Mouse (Mus musculus): Measurements from ENCODE around the gene Kcnk6.
A peak's percentile ranks its signal among the peaks of the same experiment; 100 is the strongest.
"Not testable (repeated sequence)": the region's sequence is repeated elsewhere in the genome, so short reads cannot be mapped to it uniquely, and the experiment has no call there.

Gene Kcnk6

DNA sequence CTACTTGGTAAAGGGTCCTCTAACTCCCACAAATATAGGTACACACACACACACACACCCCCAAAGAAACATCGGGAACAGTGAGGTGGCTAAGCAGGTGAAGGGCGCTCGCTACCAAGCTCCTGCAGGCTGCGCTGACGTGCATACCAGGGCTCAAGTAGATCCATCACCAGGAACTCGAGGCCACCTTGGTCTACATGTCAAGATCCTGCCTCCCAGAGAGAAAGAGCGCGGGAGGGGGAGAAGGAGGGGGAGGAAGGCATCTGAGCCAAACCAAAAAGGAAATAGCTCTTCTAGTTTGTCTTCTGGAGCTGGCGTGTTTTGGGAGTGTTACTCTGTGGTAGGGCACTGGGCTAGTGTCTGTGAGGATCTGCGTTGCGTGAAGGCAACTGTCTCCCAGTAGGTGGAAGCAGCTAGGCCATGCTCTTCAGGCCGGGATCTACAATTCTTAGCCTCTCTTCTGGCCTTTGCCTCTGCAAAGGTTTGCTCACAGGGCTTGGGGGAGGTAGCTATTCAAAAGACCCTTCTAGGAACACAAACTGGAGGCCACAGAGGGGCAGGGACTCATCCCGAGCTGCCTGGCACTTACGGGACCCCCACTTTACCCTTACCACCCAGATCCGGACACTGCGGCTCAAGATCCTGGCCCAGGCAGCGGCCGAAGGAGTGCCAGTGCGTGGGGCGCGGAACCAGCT, 14.5 kb upstream of the Kcnk6 start:
- DNase-seq (ENCODE audit: low read depth, low spot score), result no peak

DNA sequence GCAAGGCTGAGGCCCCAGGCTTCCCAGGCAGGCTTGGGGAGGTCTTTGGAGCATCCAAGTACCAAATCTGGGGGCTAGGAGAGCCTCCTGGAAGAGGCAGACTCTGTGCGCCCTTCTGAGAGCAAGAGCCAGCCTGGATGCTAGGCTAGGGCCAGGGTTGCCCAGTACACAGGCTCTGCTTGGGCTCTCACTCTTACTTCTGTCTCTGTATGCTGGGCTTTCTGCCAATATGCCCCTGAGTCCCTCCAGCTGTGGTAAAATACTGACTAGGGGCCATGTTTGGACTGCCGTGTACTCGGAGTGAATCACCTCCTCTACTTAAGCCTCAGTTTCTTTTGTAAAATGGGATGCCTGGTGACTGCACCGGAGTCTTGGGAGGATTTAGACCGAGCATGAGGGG, 13.7 kb upstream of the Kcnk6 start:
- DNase-seq (ENCODE audit: low read depth, low spot score), result no peak

DNA sequence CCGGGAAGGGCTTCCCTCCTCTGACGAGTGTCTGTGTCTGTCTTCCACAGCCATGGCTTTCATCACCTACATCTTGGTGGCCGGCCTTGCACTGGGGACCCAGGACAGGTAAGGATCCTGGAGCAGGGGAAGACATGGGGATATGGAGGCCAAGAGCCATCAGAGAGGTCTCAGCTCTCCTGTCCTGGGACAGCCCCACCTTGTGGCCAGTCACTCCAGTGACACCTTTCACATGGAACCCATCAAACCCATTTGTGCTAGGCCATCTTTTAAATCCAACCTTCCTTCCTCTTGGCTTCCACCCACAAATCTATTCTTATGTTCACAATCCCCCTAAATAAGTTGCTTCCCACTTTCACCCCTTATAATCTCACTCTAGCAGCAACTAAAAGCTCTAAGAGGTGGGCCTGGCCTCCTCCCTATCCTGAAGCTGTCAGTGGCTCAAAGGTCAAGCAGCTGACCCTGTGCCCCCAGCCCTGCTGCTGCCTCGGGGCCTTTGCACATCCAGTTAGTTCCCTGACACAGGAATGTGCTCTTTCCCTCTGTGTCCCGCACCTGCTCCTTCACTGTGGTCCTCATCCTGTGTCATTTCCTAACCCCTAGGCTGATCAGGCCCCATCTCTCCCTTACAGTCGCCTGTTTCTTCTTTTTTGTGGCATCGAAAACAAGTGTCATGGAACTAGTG, 12.6 kb upstream of the Kcnk6 start:
- DNase-seq (ENCODE audit: low read depth, low spot score), result no peak

DNA sequence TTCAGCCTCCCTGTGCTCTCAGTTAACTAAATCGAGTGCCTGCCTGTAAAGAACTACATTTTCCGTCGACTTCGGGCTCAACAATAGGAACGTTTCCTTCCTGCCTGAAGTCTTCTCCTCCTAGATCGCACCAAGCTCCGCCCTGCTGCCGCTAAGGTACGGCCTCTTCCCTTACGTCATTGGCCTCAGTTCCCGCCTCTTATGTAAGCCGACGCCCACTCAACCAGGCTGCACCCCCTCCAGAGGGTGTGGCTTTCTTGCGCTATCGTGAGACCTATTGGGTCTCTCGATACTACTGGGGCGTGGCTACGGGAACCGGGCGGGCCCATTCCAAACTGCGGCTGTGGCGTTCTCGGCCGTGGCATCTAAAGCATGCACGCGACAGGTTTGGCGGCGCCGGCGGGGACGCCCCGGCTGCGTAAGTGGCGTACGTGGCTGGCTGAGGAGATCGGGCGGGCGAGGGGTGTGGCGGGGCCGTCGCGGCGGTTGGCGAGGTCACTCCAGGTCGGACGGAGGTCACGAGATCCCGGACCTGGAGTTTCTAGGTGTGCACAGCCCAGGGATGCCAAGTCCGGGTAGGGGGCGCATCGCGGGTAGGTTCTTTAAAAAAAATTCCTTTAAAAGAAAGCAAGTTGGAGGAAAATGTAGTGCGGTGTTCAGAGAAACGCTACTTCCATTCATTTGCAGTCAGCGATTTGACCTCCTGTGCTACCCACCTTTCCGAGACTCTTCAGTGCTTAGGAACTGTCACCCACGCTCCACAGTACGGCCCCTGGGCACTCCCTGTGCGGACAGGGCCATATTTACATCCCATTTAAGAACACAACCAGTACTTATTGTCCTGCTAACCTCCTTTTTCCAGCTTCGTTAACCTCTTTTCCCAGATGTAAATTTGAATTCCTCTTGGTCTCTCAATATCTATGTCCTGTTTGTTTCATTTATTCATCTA, 6.0 kb upstream of the Kcnk6 start, which contains the start of gene Yif1b:
TSS of gene Yif1b (plus strand) at position 311 of the 949 bp plus-strand sequence.
- peak; percentile 97 for DNase-seq (ENCODE audit: low read depth, low spot score)

DNA sequence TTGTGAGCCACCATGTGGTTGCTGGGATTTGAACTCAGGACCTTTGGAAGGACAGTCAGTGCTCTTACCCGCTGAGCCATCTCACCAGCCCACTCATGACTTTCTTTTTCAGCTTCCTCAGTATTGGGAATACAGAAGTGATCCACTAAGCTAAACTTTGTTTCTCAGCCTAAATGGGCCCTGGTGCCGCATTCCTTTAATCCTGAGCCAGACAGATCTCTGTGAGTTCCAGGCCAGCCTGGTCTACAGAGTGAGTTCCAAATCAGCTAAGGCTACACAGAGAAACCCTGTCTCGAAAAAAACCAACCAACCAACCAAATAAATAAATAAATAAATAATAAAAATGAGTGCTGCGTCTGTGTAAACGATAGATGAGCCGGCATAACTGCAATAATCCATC, 5.3 kb upstream of the Kcnk6 start:
- not testable (repeated sequence) for DNase-seq (ENCODE audit: low read depth, low spot score)

DNA sequence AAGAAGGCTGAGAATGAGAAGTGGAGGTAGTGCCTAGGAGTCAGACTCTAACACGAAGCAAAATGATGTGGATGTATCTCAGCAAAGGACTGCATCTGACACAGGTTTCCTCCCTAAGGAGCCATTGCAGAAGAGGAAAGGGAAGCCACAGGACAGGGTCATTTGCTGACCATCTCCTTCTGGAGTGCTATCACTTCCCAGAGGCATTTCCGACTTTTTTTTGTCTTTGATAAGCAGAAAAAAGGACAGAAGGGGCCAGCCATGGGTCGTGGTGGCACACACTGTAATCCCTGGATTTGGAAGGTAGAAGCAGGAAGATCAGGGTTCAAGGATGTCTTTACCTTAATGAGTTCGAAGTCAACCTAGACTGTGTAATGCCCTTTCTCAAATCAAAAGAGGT, 4.3 kb upstream of the Kcnk6 start:
- DNase-seq (ENCODE audit: low read depth, low spot score), result no peak

DNA sequence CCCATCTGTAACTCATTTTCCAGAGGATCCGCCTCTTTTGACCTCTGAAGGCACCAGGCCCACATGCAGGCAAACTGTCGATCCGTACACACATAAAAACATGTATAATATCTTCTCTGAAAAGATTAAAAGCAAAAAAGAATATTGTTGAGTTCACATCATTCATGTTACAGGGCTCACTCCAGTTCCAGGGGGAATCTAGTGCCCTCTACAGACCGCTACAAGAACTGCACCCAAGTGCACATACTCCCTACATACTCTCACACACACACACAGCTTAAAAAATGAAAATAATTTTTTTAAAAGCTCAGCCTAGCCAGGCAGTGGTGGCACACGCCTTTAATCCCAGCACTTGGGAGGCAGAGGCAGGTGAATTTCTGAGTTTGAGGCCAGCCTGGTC, 2.3 kb upstream of the Kcnk6 start:
- DNase-seq (ENCODE audit: low read depth, low spot score), result no peak

DNA sequence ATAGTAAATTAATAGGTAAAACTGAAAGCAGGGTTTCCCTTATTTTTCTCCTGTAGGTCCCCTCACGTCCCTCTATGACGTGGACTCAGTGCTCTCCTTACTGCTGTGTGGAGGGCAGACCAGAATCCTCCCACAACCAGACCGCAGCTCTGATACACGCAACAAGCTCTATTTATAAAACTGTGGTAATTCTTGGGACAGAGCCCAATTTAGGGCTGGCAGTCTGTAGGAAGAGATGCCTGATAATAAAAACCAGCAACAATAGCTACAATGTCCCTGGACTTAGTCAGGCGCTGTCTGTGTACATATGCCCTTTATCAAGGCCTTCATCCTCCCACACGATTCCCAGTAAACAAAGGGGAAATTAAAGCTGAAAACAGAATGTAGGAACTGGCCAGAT, 1.4 kb upstream of the Kcnk6 start:
- DNase-seq (ENCODE audit: low read depth, low spot score), result no peak

DNA sequence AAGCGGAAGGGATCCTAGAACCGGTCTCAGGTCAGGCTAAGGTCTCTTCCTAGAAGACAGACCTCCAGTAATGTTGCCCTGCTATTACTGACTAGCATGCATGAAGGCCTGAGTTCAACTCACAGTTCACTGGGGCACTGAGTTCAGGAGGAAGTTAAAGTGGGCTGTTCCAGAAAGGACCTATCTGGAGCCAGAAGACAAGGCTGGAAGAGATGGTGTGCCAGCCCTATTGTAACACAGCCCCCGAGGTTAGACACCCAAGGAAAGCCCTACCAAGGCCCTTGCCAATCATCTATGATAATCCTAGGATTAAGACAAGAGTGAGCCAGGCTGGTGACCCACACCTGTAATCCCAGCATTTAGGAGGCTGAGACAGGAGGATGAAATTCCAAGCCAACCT, 798 bp downstream of the Kcnk6 start:
- DNase-seq (ENCODE audit: low read depth, low spot score), result no peak

DNA sequence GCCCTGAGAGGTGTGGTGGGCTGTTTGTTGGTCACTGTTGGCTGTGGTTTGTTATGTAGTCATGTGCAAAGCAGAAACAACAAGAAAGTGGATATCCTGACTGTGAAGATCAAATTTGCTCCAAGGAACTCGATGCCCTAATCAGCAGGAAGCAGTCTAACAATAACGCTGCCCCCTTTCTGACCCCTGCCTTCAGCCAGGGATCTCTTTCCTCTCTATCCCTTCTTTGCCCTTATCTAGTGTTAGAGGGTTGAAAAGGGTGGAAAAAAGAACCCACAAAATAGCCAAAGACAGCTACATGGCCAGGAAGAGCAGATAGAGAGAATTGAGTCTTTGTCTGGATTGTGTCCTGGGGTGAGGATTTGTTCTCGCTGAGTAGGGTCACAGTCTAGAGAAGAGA, 1.8 kb downstream of the Kcnk6 start:
- no peak for DNase-seq (ENCODE audit: low read depth, low spot score)

DNA sequence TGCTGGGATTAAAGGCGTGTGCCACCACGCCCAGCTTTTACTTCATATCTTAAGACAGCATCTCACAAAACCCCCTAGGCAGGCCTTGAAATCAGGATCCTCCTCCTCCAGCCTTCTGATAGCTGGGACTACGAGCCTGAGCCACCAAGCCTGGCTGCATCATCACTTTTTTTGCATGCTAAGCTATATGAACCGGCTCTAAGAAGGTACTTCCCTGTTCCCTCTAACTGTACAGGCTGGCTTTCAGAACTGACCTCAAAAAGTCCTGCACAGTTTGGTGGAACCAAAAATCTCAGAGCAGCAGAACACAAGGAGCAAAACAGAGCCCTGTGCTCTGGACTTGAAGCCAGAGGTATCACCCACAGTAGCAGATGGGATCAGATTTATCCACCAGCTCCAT, 4.1 kb downstream of the Kcnk6 start:
- DNase-seq (ENCODE audit: low read depth, low spot score), result no peak

DNA sequence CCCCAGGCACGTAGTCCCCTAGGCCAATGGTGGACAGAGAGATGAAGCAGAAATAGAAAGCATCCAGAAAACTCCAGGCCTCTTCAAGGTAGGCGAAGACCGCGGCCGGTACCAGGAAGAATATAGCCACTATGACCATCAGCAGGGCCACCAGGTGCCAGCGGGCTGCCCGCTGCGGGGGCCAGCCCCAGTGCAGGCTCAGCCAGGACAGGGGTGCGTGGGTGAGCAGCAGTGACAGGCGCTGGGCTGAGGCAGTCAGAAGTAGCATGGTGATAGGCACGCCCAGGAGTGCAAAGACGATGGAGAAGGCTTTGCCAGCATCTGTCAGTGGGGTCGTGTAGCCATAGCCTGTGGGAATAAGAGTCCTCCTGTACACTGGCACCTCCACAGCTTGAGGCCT, 6.8 kb downstream of the Kcnk6 start:
- no peak for DNase-seq (ENCODE audit: low read depth, low spot score)

DNA sequence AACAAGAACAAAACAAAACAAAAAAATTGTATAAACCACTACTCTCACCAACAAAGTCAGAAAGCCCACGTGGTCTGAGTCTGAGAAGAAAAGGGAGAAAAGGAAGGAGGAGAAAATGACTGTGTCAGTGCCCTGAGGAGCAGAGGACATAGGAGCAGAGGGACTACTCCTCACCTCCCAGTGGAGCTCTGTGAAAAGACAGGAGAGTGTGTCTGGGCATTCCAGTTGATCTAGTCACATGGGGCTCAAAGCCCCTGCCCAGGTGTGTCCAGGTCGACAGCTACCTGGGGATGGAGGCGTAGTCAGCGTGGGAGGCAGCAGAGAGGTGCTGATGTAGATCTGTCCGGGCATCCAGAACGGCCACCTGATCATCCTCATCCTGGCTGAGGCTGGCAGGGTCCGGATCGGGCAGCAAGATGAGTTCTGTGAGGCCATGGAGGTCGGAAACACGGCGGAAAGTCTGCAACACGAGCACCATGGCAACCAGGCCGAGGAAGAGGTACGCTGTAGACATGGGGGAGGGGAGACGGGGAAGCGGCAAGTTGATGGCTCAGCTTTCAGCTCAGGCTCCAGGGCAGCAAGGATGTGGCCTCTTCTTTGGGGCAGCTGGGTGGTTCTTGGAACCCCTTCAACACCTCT, 7.4 kb downstream of the Kcnk6 start:
- DNase-seq (ENCODE audit: low read depth, low spot score), result no peak

DNA sequence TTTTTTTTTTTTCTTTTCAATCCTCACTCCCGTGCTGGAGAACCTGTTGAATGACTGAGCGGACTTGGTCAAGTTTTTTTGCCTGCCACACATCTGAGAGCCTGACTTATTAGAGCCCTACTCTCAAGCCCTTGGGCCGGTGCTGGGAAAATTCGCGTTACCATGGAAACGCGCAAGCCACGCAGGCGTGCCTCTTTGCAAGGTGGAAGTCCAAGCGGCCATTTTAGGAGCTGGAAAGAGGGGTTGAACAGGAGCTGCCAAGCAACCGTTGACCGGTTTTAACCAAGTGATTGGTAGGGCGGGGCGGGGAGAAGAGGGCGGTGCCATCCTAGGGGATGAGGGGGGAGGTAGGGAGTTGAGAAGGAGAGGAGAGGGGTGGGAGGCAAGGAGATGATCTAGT, 17.5 kb downstream of the Kcnk6 start:
- DNase-seq (ENCODE audit: low read depth, low spot score), result no peak

DNA sequence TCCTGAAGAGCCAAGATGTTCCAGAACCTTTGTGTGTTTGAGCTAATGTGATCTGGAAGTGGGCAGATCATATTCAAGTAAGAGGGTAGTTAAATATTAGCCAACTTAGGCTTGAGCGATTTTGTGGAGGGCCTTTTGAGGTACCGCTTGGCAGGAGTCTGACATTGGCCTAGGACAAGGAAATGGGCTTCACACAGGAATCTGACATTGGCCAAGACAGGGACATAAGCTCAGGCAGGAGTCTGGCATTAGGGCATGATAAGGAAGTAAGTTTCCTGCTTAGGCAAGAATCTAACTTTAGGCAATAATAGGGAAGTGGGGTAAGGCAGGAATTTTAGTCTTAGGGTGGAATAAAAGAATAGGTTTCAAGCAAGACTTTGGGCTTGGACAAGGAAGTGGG, 18.1 kb downstream of the Kcnk6 start:
- no peak for DNase-seq (ENCODE audit: low read depth, low spot score)

DNA sequence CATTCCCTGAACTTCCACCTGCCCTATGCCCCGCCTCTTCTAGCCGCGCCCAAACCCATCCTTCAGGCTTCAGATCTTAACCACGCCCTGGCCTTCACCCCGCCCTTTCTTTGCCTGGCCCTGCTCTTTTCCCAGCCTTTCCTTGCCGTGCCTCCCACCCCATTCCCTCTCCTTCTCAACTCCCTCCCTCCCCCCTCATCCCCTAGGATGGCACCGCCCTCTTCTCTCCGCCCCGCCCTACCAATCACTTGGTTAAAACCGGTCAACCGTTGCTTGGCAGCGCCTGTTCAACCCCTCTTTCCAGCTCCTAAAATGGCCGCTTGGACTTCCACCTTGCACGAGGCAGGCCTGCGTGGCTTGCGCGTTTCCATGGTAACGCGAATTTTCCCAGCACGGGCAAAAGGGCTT, 18.6 kb downstream of the Kcnk6 start, which contains the start of gene Catsperg1:
TSS of gene Catsperg1 (minus strand) at position 361 of the 408 bp plus-strand sequence.
- peak; percentile 95 for DNase-seq (ENCODE audit: low read depth, low spot score)

DNA sequence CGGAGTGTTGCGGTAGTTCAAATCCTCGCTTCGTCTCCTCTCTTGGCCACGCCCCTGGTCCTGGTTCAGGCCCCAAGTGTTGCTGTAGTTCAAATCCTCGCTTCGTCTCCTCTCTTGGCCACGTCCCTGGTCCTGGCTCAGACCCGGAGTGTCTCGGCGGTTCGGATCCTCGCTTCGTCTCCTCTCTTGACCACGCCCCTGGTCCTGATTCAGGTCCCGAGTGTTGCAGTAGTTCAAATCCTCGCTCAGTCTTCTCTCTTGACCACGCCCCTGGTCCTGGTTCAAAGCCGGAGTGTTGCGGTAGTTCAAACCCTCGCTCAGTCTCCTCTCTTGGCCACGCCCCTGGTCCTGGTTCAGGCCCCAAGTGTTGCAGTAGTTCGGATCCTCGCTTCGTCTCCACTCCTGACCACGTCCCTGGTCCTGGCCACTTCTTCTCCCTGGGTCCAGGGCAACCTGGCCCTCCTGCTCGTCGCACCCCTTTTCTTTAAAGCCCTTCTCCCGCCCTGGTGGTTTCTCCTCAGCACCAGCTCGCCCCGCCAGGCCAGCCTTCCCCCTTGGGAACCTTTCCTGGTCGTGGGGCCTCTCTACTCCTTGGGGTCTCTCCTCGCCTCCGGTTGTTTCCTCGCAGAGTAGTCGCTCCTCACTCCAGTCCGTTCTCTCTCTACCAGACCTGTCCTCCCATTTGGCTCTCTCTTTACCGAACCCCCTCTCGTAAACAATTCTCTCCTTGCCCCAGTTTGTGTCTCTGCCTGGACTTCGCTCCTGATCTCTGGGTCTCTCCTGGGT, 19.3 kb downstream of the Kcnk6 start:
- not testable (repeated sequence) for DNase-seq (ENCODE audit: low read depth, low spot score)

DNA sequence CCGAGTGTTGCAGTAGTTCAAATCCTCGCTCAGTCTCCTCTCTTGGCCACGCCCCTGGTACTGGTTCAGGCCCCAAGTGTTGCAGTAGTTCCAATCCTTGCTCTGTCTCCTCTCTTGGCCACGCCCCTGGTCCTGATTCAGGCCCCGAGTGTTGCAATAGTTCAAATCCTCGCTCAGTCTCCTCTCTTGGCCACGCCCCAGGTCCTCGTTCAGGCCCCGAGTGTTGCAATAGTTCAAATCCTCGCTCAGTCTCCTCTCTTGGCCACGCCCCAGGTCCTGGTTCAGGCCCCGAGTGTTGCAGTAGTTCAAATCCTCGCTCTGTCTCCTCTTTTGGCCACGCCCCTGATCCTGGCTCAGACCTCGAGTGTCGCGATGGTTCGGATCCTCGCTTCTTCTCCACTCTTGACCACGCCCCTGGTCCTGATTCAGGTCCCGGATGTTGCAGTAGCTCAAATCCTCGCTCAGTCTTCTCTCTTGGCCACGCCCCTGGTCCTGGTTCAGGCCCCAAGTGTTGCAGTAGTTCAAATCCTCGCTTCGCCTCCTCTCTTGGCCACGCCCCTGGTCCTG, 20.0 kb downstream of the Kcnk6 start:
- DNase-seq (ENCODE audit: low read depth, low spot score), result peak; percentile 95

DNA sequence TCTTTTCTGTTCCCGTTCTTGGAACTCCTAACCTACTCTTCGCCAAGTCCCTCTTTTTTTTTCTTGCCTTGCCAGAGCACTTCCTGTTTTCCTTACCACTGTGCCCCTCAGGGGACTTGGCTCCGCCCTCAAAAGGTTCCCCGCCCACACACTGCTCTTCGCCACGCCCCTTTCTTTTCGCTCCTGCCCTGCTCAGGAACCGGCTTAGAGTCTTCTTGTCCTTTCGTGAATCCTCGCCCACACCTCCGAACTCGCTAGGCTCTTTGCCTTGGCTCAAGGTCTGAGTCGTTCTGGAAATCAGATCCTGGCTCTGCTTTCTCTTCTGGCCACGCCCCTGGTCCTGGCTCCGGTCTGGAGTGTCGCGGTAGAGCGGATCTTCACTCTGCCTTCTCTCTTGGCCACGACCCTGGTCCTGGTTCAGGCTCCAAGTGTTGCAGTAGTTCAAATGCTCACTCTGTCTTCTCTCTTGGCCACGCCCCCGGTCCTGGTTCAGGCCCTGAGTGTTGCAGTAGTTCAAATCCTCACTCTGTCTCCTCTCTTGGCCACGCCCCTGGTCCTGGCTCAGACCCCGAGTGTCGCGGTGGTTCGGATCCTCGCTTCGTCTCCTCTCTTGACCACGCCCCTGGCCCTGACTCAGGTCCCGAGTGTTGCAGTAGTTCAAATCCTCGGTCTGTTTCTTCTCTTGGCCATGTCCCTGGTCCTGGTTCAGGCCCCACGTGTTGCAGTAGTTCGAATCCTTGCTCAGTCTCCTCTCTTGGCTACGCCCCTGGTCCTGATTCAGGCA, 20.7 kb downstream of the Kcnk6 start:
- DNase-seq (ENCODE audit: low read depth, low spot score), result peak; percentile 74

DNA sequence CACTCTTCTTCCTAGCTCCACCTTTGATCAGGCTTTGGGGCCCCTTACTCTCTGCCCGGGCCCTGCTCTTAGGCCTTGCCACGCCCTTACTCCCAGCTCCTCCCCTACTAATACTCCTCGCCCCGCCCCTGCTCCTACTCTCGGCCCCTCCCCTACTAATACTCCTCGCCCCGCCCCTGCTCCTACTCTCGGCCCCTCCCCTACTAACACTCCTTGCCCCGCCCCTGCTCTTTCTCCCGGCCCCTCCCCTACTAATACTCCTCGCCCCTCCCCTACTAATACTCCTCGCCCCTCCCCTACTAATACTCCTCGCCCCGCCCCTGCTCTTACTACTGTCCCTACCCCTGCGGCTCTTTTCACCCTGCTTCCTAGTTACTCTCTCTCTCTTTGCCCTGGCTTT, 21.3 kb downstream of the Kcnk6 start:
- DNase-seq (ENCODE audit: low read depth, low spot score), result not testable (repeated sequence)
